Mouse (Mus musculus) heart, embryonic 14.5 days (tissue): ENCODE measurements around the gene Cpeb3. TPM values are rescaled to one million over a fixed set of nuclear protein-coding genes. Genes with fewer than 3 reads are reported as not detected.
A peak's percentile ranks its signal among the peaks of the same experiment; 100 is the strongest.

Experiments used
- ATAC-seq: fragments of 200-750 bp; cut with Nextera tagmentation; 2 replicates; pipeline ENCODE4 v1.8.0; 2017; ENCODE audit warnings: low read depth, moderate TSS enrichment; ENCODE audit not compliant: insufficient number of reproducible peaks, insufficient read depth, low FRiP score
- H3K27ac ChIP-seq, 2 experiments: fragments of 200-500 bp in 1 of 2; fragments of 300-500 bp in 1 of 2; sonication (generic) in 1 of 2; replicated peaks in 1 of 2; 2 replicates each; pipeline ENCODE4 v1.5.1; 2012 to 2014; ENCODE audit warnings: low read depth in 2 of 2, low read length in 2 of 2, control low read depth in 1 of 2, mild to moderate bottlenecking in 1 of 2, mixed read lengths in 1 of 2; ENCODE audit not compliant: control insufficient read depth in 1 of 2, insufficient read depth in 1 of 2
- H3K27me3 ChIP-seq: fragments of 300-500 bp; sonication (generic); 2 replicates; pipeline ENCODE4 v1.6.1; 2014; ENCODE audit warnings: mild to moderate bottlenecking, low read length, control low read depth; ENCODE audit not compliant: control insufficient read depth, insufficient read depth
- H3K36me3 ChIP-seq: fragments of 300-500 bp; sonication (generic); 2 replicates; pipeline ENCODE4 v1.6.1; 2014; ENCODE audit warnings: mild to moderate bottlenecking, control low read depth, low read length, mixed read lengths; ENCODE audit not compliant: control insufficient read depth, insufficient read depth
- H3K4me1 ChIP-seq, 2 experiments: fragments of 200-500 bp in 1 of 2; fragments of 300-500 bp in 1 of 2; sonication (generic) in 1 of 2; 2 replicates each; pipeline ENCODE4 v1.6.1; 2012 to 2014; ENCODE audit warnings: low read length in 2 of 2, control low read depth in 1 of 2, mixed read lengths in 1 of 2; ENCODE audit not compliant: control insufficient read depth in 2 of 2, insufficient read depth in 2 of 2
- H3K4me2 ChIP-seq: fragments of 300-500 bp; sonication (generic); 2 replicates; pipeline ENCODE4 v1.6.1; 2014; ENCODE audit warnings: mild to moderate bottlenecking, low read length
- H3K4me3 ChIP-seq, 2 experiments: fragments of 200-500 bp in 1 of 2; fragments of 300-500 bp in 1 of 2; sonication (generic) in 1 of 2; 2 replicates each; pipeline ENCODE4 v1.5.1; 2012 to 2014; ENCODE audit warnings: low read length in 2 of 2, mild to moderate bottlenecking in 2 of 2, control low read depth in 1 of 2, low read depth in 1 of 2, moderate library complexity in 1 of 2; ENCODE audit not compliant: control insufficient read depth in 1 of 2, insufficient read depth in 1 of 2
- H3K9ac ChIP-seq: fragments of 300-500 bp; sonication (generic); 2 replicates; pipeline ENCODE4 v1.6.1; 2014; ENCODE audit warnings: mild to moderate bottlenecking, low read length
- H3K9me3 ChIP-seq: fragments of 300-500 bp; sonication (generic); 2 replicates; pipeline ENCODE4 v1.6.1; 2016; ENCODE audit warnings: low read length, control low read depth; ENCODE audit not compliant: control insufficient read depth
- WGBS: fragments of 180-500 bp; shearing (Covaris S2); extraction: QIAGEN DNeasy Blood & Tissue Kit; methylation state at CpG from one replicate; pipeline ENCODE4 v1.1.7; 2014; 5-methylcytosine and 5-hydroxymethylcytosine counted together
- polyA plus RNA-seq: library from polyadenylated mRNA; unstranded; fragments of >200 nt; fragmentation: Nextera tagmentation; extraction: Ambion mirVana; gene quantifications from 2 replicates; pipeline ENCODE4 v1.2.1, GENCODE M21; 2014

Gene Cpeb3
- polyA plus RNA-seq, 1 experiment from 2014 or later = 8.8 TPM

DNA sequence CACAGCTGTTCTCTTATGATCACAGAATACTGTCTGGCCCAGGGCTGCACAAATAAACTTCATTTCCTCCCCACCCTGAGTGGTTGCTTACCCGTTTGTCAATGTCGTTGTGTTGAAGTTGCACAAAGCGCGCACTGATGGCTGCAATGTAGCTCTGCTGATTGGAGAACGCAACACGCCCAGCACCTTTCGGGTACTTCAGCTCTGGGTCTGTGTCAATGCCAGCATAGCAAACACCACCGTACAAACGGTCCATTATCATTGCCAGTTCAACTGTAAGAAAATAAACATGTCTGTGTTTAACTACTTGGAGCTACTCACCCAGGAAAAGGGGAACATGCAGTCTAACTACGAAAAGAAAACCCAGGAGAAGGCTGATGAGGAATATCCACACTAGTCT, 164.0 kb downstream of the Cpeb3 start:
- no peaks in the 10 kb centered on the region for H3K9me3 ChIP-seq
- H3K4me1 ChIP-seq = no peaks in the 10 kb centered on the region
- no peak overlapping the region for H3K4me2 ChIP-seq
- no peaks in the 10 kb centered on the region for H3K27me3 ChIP-seq
- no peak for ATAC-seq
- no peak overlapping the region for H3K9ac ChIP-seq
- H3K27ac ChIP-seq = no peak overlapping the region
- 90% methylated on average over 10 of the region's 10 CpGs for WGBS
- H3K36me3 ChIP-seq = peaks cover 18% of the 10 kb centered on the region
- no peak overlapping the region for H3K4me3 ChIP-seq

DNA sequence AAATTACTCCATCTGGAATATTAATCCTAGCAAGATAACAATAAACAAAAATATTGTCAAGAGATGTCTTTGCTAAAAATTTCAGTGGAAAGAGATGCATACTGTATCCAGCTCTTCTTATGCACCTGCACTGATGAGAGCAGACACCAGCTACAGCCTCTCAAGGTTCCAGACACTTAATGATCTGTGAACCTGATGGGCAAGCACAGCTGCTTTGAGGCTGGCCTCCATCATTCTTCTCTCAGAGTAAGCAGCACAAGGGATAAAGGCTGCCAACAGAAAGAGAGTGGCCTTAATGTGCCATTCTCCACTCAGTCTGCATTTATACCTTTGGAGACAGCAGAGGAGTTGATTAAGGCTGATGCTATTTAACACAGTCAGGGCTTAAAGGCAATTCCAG, 167.5 kb downstream of the Cpeb3 start:
- 0 out of 4 replicates have a peak, but pooled peaks cover 0 to 4% of the 10 kb centered on the region in 2 experiments for H3K4me1 ChIP-seq

DNA sequence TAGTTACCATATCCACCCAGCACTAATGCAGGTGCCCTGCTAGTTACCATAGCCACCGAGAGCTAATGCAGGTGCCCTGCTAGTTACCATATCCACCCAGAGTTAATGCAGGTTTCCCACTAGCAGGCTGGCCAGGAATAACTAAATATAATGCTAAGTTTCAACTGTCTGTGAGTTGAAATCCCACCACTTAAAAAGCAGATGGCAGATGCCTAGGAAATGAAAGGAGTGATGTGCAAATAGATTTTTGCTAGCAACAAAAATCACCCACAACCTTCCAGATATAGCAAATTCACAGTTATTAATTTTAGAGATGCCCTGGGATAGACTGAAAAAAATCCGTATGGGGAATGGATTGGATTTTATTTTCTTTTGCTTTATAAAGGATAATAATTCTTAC, 176.0 kb downstream of the Cpeb3 start:
- no peaks in the 10 kb centered on the region for H3K27me3 ChIP-seq
- 84% methylated on average over 2 of the region's 2 CpGs for WGBS
- H3K4me2 ChIP-seq = no peak overlapping the region
- no peaks in the 10 kb centered on the region for H3K36me3 ChIP-seq
- no peak overlapping the region for H3K4me3 ChIP-seq
- H3K4me1 ChIP-seq = peaks cover 2 to 4% of the 10 kb centered on the region in 2 experiments
- H3K9me3 ChIP-seq = no peaks in the 10 kb centered on the region
- no peak for ATAC-seq
- H3K27ac ChIP-seq = no peak overlapping the region
- no peak overlapping the region for H3K9ac ChIP-seq

More for the DNA sequence above, 167.5 kb downstream of the Cpeb3 start:
- H3K9me3 ChIP-seq = no peaks in the 10 kb centered on the region
- 0 out of 2 replicates have a peak, but pooled peaks cover 12% of the 10 kb centered on the region for H3K36me3 ChIP-seq
- no peak overlapping the region for H3K9ac ChIP-seq
- no peak for ATAC-seq
- no peaks in the 10 kb centered on the region for H3K27me3 ChIP-seq
- no peak overlapping the region for H3K4me3 ChIP-seq
- H3K4me2 ChIP-seq = no peak overlapping the region
- no peak overlapping the region for H3K27ac ChIP-seq

DNA sequence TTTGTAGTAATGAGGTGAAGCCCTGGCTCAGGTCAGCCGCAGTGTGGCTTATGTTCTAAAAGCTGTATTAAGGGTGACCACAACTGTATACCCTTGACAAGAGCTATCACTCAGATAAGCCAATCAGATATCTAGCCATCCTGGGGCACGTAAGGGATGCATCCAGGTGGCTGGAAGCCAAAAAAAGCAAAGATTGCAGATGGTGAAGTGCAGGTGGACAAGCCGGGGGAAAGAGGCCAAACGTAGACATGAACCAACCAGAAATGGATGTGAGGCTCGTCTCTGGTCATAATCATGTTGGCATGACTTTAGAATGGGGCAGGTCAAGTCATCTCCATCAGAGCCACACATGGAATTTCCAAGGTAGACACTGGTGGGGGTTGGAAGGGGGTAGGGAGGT, 177.0 kb downstream of the Cpeb3 start:
- H3K9ac ChIP-seq = no peak overlapping the region
- WGBS = 73% methylated on average over 5 of the region's 5 CpGs

DNA sequence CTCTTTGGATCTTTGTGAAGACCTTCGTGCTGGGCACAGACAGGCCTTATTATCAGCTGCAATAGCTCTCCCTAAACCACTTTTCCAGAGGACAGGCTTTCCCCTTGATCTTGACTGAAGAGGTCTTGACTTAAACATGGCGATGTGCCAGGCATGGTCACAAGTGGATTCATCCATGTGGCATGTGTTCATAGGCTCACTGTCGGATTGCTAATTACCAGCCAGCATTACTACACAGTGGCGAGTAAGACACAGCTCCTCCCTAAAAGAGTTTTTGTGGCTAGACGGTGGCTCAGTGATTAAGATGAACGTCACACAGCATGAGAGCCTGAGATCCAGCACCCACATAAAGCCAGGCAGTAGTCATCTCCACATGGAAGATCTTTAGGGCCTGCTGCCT, 178.6 kb downstream of the Cpeb3 start:
- Histone ChIP-seq H3K27me3 (no peaks in the 10 kb centered on the region), H3K4me1 (peaks cover 13 to 18% of the 10 kb centered on the region in 2 experiments), H3K4me2 (no peak overlapping the region), H3K27ac (0 out of 4 replicates have a peak overlapping the region, but pooled peaks of 1 of the 2 experiments have one; percentile 16), H3K9ac (no peak overlapping the region), H3K4me3 (no peak overlapping the region), H3K36me3 (no peaks in the 10 kb centered on the region), H3K9me3 (no peaks in the 10 kb centered on the region)
- 59% methylated on average over 6 of the region's 6 CpGs for WGBS
- no peak for ATAC-seq

More for the DNA sequence above, 177.0 kb downstream of the Cpeb3 start:
- Histone ChIP-seq H3K27ac (no peak overlapping the region), H3K36me3 (no peaks in the 10 kb centered on the region), H3K27me3 (no peaks in the 10 kb centered on the region), H3K4me1 (peaks cover 6 to 9% of the 10 kb centered on the region in 2 experiments), H3K9me3 (no peaks in the 10 kb centered on the region), H3K4me2 (no peak overlapping the region), H3K4me3 (no peak overlapping the region)
- no peak for ATAC-seq

DNA sequence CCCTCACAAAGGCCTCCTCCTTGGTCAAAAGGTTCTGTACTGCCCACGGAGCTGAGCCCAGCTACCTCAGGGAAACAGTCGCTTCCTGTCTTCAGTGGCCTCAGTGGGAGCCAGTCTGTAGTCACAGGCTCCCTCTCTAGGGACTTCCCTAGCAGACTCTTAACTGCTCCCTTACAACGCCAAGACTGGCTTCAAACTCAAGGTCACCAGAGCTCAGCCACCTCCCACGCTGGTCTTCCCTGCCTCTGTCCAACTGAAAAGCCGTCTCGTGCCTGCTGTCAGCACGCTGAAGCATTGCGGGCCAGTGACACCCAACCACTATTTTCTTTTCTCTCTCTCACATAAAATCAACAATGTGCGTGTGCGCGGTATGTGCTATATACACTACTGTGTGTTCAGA, 182.0 kb downstream of the Cpeb3 start:
- ATAC-seq = no peak
- H3K27me3 ChIP-seq = no peaks in the 10 kb centered on the region
- no peak overlapping the region for H3K4me2 ChIP-seq
- no peak overlapping the region; the same call in 1 of the 2 replicates for H3K9ac ChIP-seq
- no peaks in the 10 kb centered on the region for H3K9me3 ChIP-seq
- H3K4me1 ChIP-seq = peaks cover 10 to 13% of the 10 kb centered on the region in 2 experiments
- 41% methylated on average over 11 of the region's 11 CpGs for WGBS
- H3K36me3 ChIP-seq = 0 out of 2 replicates have a peak, but pooled peaks cover 7% of the 10 kb centered on the region
- H3K27ac ChIP-seq = peak overlapping the region; percentile 35 to 64; a peak in 3 of 4 replicates
- no peak overlapping the region for H3K4me3 ChIP-seq

DNA sequence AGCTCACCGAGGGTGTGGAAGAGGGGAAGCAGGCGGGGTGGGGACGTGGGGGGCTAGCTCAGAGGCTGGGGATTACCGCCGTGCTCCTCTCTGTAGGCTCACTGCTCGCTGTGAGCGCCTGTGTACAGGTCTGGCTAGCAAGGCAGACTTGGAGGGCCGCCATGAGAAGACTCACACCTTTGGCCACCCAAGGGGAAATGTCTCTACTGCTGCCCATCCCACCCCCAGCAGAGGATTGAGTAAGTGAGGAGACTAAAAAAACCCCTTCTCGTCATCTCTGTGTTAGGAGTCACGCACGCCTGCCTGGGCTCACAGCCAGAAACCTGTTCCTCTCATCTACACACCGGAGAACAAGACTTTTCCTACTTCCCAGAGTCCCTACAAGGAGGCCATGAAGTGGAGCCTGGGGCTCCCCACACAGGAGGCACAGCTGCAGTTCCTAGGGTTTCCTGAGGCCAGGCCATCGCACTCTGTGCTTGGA, 182.5 kb downstream of the Cpeb3 start:
- 0 out of 2 replicates have a peak, but pooled peaks cover 7% of the 10 kb centered on the region for H3K36me3 ChIP-seq
- H3K27me3 ChIP-seq = no peaks in the 10 kb centered on the region
- no peak overlapping the region for H3K4me3 ChIP-seq
- 59% methylated on average over 13 of the region's 13 CpGs for WGBS
- peak; percentile 26; the same call in 1 of the 2 replicates for ATAC-seq
- H3K4me1 ChIP-seq = peaks cover 10 to 17% of the 10 kb centered on the region in 2 experiments
- no peaks in the 10 kb centered on the region for H3K9me3 ChIP-seq
- peak overlapping the region; percentile 35 to 64; a peak in 3 of 4 replicates for H3K27ac ChIP-seq
- H3K9ac ChIP-seq = no peak overlapping the region; the same call in 1 of the 2 replicates
- H3K4me2 ChIP-seq = no peak overlapping the region

DNA sequence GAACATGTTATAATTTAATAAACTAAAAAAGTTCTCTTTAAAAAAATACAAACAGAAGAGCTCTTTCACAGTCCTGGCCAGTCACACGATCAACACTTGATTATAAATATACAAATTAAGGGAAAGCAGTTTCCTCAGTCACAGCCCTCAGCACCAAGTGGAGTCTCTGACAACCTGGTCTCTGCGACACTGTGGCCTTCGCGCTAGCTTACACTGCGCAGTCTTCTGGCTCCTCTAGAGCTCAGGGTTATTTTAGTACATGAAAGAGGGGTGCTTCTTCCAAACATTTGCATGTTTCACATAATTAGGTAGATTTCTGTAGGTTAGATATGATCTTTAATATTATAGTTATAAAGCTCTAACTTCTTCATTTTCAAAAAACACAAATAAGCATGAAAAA, 186.3 kb downstream of the Cpeb3 start:
- no peak for ATAC-seq
- 86% methylated on average over 5 of the region's 5 CpGs for WGBS
- H3K27me3 ChIP-seq = no peaks in the 10 kb centered on the region
- H3K9me3 ChIP-seq = no peaks in the 10 kb centered on the region
- H3K36me3 ChIP-seq = 0 out of 2 replicates have a peak, but pooled peaks cover 7% of the 10 kb centered on the region
- no peak overlapping the region for H3K4me3 ChIP-seq
- no peak overlapping the region for H3K27ac ChIP-seq
- H3K4me2 ChIP-seq = no peak overlapping the region
- no peak overlapping the region for H3K9ac ChIP-seq
- H3K4me1 ChIP-seq = peaks cover 13 to 17% of the 10 kb centered on the region in 2 experiments
